Mouse (Mus musculus) lung, embryonic 16.5 days (tissue): ENCODE data around the gene Pfdn5. TPM values are rescaled to one million over a fixed set of nuclear protein-coding genes. Genes with fewer than 3 reads are reported as not detected.

Source experiments
- ATAC-seq: fragments of 200-750 bp; cut with Nextera tagmentation; 2 replicates; pipeline ENCODE4 v1.8.0; 2017; ENCODE audit warnings: low read depth, mild to moderate bottlenecking, moderate library complexity
- H3K27ac ChIP-seq: fragments of 300-500 bp; sonication (generic); 2 replicates; pipeline ENCODE4 v1.5.1; 2014; ENCODE audit warnings: mild to moderate bottlenecking, control low read depth, low read length
- H3K27me3 ChIP-seq: fragments of 300-500 bp; sonication (generic); 2 replicates; pipeline ENCODE4 v1.6.1; 2014; ENCODE audit warnings: low read depth, low read length, mixed read lengths; ENCODE audit not compliant: control insufficient read depth, insufficient read depth
- H3K36me3 ChIP-seq: fragments of 300-500 bp; sonication (generic); 2 replicates; pipeline ENCODE4 v1.6.1; 2014; ENCODE audit warnings: low read length; ENCODE audit not compliant: control insufficient read depth, insufficient read depth
- H3K4me1 ChIP-seq: fragments of 300-500 bp; sonication (generic); replicated peaks from 2 replicates; pipeline ENCODE4 v1.6.1; 2014; ENCODE audit warnings: low read length, mixed read lengths; ENCODE audit not compliant: control insufficient read depth, insufficient read depth
- H3K4me2 ChIP-seq: fragments of 300-500 bp; sonication (generic); 2 replicates; pipeline ENCODE4 v1.6.1; 2014; ENCODE audit warnings: low read depth, low read length, control low read depth
- H3K4me3 ChIP-seq: fragments of 300-500 bp; sonication (generic); 2 replicates; pipeline ENCODE4 v1.5.1; 2014; ENCODE audit warnings: mild to moderate bottlenecking, low read length, control low read depth
- H3K9ac ChIP-seq: fragments of 300-500 bp; sonication (generic); 2 replicates; pipeline ENCODE4 v1.6.1; 2014; ENCODE audit warnings: low read length, control low read depth
- H3K9me3 ChIP-seq: fragments of 300-500 bp; sonication (generic); 2 replicates; pipeline ENCODE4 v1.6.1; 2016; ENCODE audit warnings: low read length; ENCODE audit not compliant: control insufficient read depth
- WGBS: fragments of 180-500 bp; shearing (Covaris S2); extraction: QIAGEN DNeasy Blood & Tissue Kit; methylation state at CpG from one replicate; pipeline ENCODE4 v1.1.7; 2014; 5-methylcytosine and 5-hydroxymethylcytosine counted together
- polyA plus RNA-seq: library from polyadenylated mRNA; unstranded; fragments of >200 nt; fragmentation: Nextera tagmentation; extraction: Ambion mirVana; gene quantifications from 2 replicates; pipeline ENCODE4 v1.2.1, GENCODE M21; 2015

The Pfdn5 gene
- polyA plus RNA-seq, 1 experiment from 2014 or later = 390 TPM

GRCm38 (mm10) chr15:102295633-102296367 is 30.1 kb upstream of the Pfdn5 start, which contains the start of gene Espl1:
Gene Espl1, plus strand, starts transcription at chr15:102296266.
- peak within 1 kb of the TSS; percentile 78 for H3K9ac ChIP-seq
- peaks cover 5% of the 10 kb centered on the region; the same call in 1 of the 2 replicates for H3K4me1 ChIP-seq
- peak within 1 kb of the TSS; percentile 36; the same call in 1 of the 2 replicates for H3K27ac ChIP-seq
- no peaks in the 10 kb centered on the region for H3K9me3 ChIP-seq
- H3K27me3 ChIP-seq = no peaks in the 10 kb centered on the region
- H3K4me2 ChIP-seq = peak within 1 kb of the TSS; percentile 89
- WGBS = 6% methylated on average over 25 of the region's 25 CpGs
- peak within 1 kb of the TSS; percentile 79 for H3K4me3 ChIP-seq
- peak; percentile 100 for ATAC-seq
- peaks cover 15% of the 10 kb centered on the region for H3K36me3 ChIP-seq

- peak overlapping the region; percentile 89 for H3K4me2 ChIP-seq
- H3K4me1 ChIP-seq = peaks cover 5% of the 10 kb centered on the region; the same call in 1 of the 2 replicates
- H3K9me3 ChIP-seq = no peaks in the 10 kb centered on the region
- H3K27ac ChIP-seq = peak overlapping the region; percentile 36; the same call in 1 of the 2 replicates
- H3K9ac ChIP-seq = peak overlapping the region; percentile 78
- peaks cover 20% of the 10 kb centered on the region for H3K36me3 ChIP-seq
- H3K4me3 ChIP-seq = peak overlapping the region; percentile 79
- ATAC-seq = peak; percentile 50
- 3% methylated on average over 24 of the region's 24 CpGs for WGBS
- H3K27me3 ChIP-seq = no peaks in the 10 kb centered on the region
Observed at GRCm38 (mm10) chr15:102296368-102297006, 29.4 kb upstream of the Pfdn5 start.

GRCm38 (mm10) chr15:102302542-102302941 is 23.4 kb upstream of the Pfdn5 start:
- Histone ChIP-seq H3K27me3 (no peaks in the 10 kb centered on the region), H3K4me1 (no peaks in the 10 kb centered on the region), H3K36me3 (peaks cover 49% of the 10 kb centered on the region), H3K9me3 (no peaks in the 10 kb centered on the region), H3K4me2 (no peak overlapping the region), H3K9ac (no peak overlapping the region), H3K4me3 (no peak overlapping the region), H3K27ac (no peak overlapping the region)
- 59% methylated on average over 6 of the region's 6 CpGs for WGBS
- ATAC-seq = peak; percentile 91

- Histone ChIP-seq H3K9ac (no peak overlapping the region), H3K4me3 (no peak overlapping the region), H3K27me3 (no peaks in the 10 kb centered on the region), H3K4me2 (no peak overlapping the region), H3K4me1 (no peaks in the 10 kb centered on the region), H3K27ac (no peak overlapping the region), H3K9me3 (no peaks in the 10 kb centered on the region), H3K36me3 (peaks cover 42% of the 10 kb centered on the region)
- WGBS = 80% methylated on average over 9 of the region's 9 CpGs
- ATAC-seq = no peak
Observed at GRCm38 (mm10) chr15:102308717-102309116, 17.2 kb upstream of the Pfdn5 start.

GRCm38 (mm10) chr15:102310074-102310845 is 15.7 kb upstream of the Pfdn5 start:
- H3K27me3 ChIP-seq = no peaks in the 10 kb centered on the region
- no peaks in the 10 kb centered on the region for H3K9me3 ChIP-seq
- no peak overlapping the region; the same call in 1 of the 2 replicates for H3K4me2 ChIP-seq
- peak overlapping the region; percentile 76 for H3K27ac ChIP-seq
- H3K4me3 ChIP-seq = no peak overlapping the region
- no peak overlapping the region for H3K9ac ChIP-seq
- no peaks in the 10 kb centered on the region for H3K4me1 ChIP-seq
- ATAC-seq = peak; percentile 96
- WGBS = 36% methylated on average over 10 of the region's 10 CpGs
- H3K36me3 ChIP-seq = peaks cover 33% of the 10 kb centered on the region

GRCm38 (mm10) chr15:102311489-102311888 is 14.4 kb upstream of the Pfdn5 start:
- no peaks in the 10 kb centered on the region for H3K27me3 ChIP-seq
- no peak overlapping the region for H3K4me2 ChIP-seq
- no peak overlapping the region for H3K9ac ChIP-seq
- no peak overlapping the region for H3K27ac ChIP-seq
- ATAC-seq = no peak
- no peaks in the 10 kb centered on the region for H3K4me1 ChIP-seq
- H3K36me3 ChIP-seq = peaks cover 31% of the 10 kb centered on the region
- no peak overlapping the region for H3K4me3 ChIP-seq
- no peaks in the 10 kb centered on the region for H3K9me3 ChIP-seq

- Histone ChIP-seq H3K4me2 (no peak overlapping the region), H3K4me3 (no peak overlapping the region), H3K4me1 (no peaks in the 10 kb centered on the region), H3K36me3 (peaks cover 36% of the 10 kb centered on the region), H3K27ac (no peak overlapping the region), H3K27me3 (no peaks in the 10 kb centered on the region), H3K9ac (no peak overlapping the region), H3K9me3 (no peaks in the 10 kb centered on the region)
- WGBS = 92% methylated on average over 8 of the region's 8 CpGs
- ATAC-seq = no peak
Observed at GRCm38 (mm10) chr15:102315292-102315691, 10.6 kb upstream of the Pfdn5 start.

- Histone ChIP-seq H3K4me2 (no peak overlapping the region), H3K9ac (no peak overlapping the region), H3K27ac (no peak overlapping the region), H3K27me3 (no peaks in the 10 kb centered on the region), H3K9me3 (no peaks in the 10 kb centered on the region), H3K36me3 (peaks cover 37% of the 10 kb centered on the region), H3K4me3 (no peak overlapping the region), H3K4me1 (no peaks in the 10 kb centered on the region)
- 88% methylated on average over 6 of the region's 6 CpGs for WGBS
- ATAC-seq = 0 out of 2 replicates have a peak, but pooled peaks have one; percentile 36
Observed at GRCm38 (mm10) chr15:102316263-102316662, 9.7 kb upstream of the Pfdn5 start.
